Mouse (Mus musculus): ENCODE results near the gene Exosc5. TPM values are rescaled to one million over a fixed set of nuclear protein-coding genes. Genes with fewer than 3 reads are reported as not detected.

Gene Exosc5
- total and polyA plus RNA-seq, 3 experiments = 16.6 to 23.5 (median 20.5) TPM

GRCm38 (mm10) chr7:25615706-25616011, 43.3 kb upstream of the Exosc5 start, which contains the start of gene Erich4:
Gene Erich4, minus strand, starts transcription at chr7:25615892.
- DNase-seq = peak in 1 of 2 experiments; percentile 4
- intact Hi-C loops (cut with DNase I) = loop anchor here (5.0 kb wide), 1 partner anchor 393 kb away; the partner anchor contains the start of genes Dedd2 and Zfp526
- Histone ChIP-seq H3K79me2 (replicated peaks; ENCODE audit: control insufficient read depth, insufficient read depth, low read length) (no peaks in the 10 kb centered on the region), H3K4me3 (no peak within 1 kb of the TSS), H3K4me1 (ENCODE audit: control insufficient read depth, insufficient read depth, low read length) (peaks cover 1% of the 10 kb centered on the region; the same call in 1 of the 2 replicates), H3K27ac (no peak within 1 kb of the TSS), H3K27me3 (ENCODE audit: control insufficient read depth, insufficient read depth, low read length) (no peaks in the 10 kb centered on the region), H3K9ac (ENCODE audit: low read depth, low read length) (no peak within 1 kb of the TSS), H3K36me3 (ENCODE audit: control insufficient read depth, insufficient read depth, low read length) (no peaks in the 10 kb centered on the region)
- TF ChIP-seq CTCF (IDR thresholded peaks at IDR 0.05) (no peak), POLR2A (IDR thresholded peaks at IDR 0.05; ENCODE audit: insufficient read depth, low read depth, low read length) (no peak), EP300 (IDR thresholded peaks at IDR 0.05; ENCODE audit: insufficient read depth, low read depth, low read length) (no peak)
- WGBS = 61% methylated on average over 5 of the region's 5 CpGs

GRCm38 (mm10) chr7:25617376-25618160, 41.4 kb upstream of the Exosc5 start:
- H3K9ac ChIP-seq (ENCODE audit: low read depth, low read length) = no peak overlapping the region
- TF ChIP-seq EP300 (IDR thresholded peaks at IDR 0.05; ENCODE audit: insufficient read depth, low read depth, low read length) (no peak), POLR2A (IDR thresholded peaks at IDR 0.05; ENCODE audit: insufficient read depth, low read depth, low read length) (no peak)
- H3K27ac ChIP-seq = no peak overlapping the region
- intact Hi-C loops (cut with DNase I) = loop anchor here (2.0 to 5.0 kb wide), 2 partner anchors 39 to 395 kb away; partner anchors contain the start of genes Dedd2 and Zfp526
- no peaks in the 10 kb centered on the region for H3K27me3 ChIP-seq (ENCODE audit: control insufficient read depth, insufficient read depth, low read length)
- DNase-seq = peak in 1 of 2 experiments; percentile 10
- 87% methylated on average over 10 of the region's 10 CpGs for WGBS
- H3K79me2 ChIP-seq (replicated peaks; ENCODE audit: control insufficient read depth, insufficient read depth, low read length) = no peaks in the 10 kb centered on the region
- H3K4me3 ChIP-seq = no peak overlapping the region
- H3K4me1 ChIP-seq (ENCODE audit: control insufficient read depth, insufficient read depth, low read length) = peaks cover 1% of the 10 kb centered on the region; the same call in 1 of the 2 replicates
- no peaks in the 10 kb centered on the region for H3K36me3 ChIP-seq (ENCODE audit: control insufficient read depth, insufficient read depth, low read length)

- peak; percentile 94 for DNase-seq
- Histone ChIP-seq H3K9ac (ENCODE audit: low read depth, low read length) (peak within 1 kb of the TSS; percentile 41), H3K79me2 (replicated peaks; ENCODE audit: control insufficient read depth, insufficient read depth, low read length) (no peaks in the 10 kb centered on the region), H3K4me3 (peak within 1 kb of the TSS; percentile 72), H3K27me3 (ENCODE audit: control insufficient read depth, insufficient read depth, low read length) (no peaks in the 10 kb centered on the region), H3K27ac (peak within 1 kb of the TSS; percentile 96), H3K4me1 (ENCODE audit: control insufficient read depth, insufficient read depth, low read length) (peaks cover 1% of the 10 kb centered on the region; the same call in 1 of the 2 replicates), H3K36me3 (ENCODE audit: control insufficient read depth, insufficient read depth, low read length) (no peaks in the 10 kb centered on the region)
- TF ChIP-seq EP300 (IDR thresholded peaks at IDR 0.05; ENCODE audit: insufficient read depth, low read depth, low read length) (peak; percentile 81; the same call in 1 of the 2 replicates), CTCF (IDR thresholded peaks at IDR 0.05) (no peak), POLR2A (IDR thresholded peaks at IDR 0.05; ENCODE audit: insufficient read depth, low read depth, low read length) (peak; percentile 88)
- 1% methylated on average over 53 of the region's 53 CpGs for WGBS
- intact Hi-C loops (cut with DNase I) = loop anchor here (2.0 to 5.0 kb wide), 2 partner anchors 38 to 397 kb away; partner anchors contain the start of genes Dedd2 and Zfp526
Measured at GRCm38 (mm10) chr7:25618865-25619721, 39.9 kb upstream of the Exosc5 start, which contains the start of gene Dmac2. Gene Dmac2, plus strand, starts transcription at chr7:25619414.

- Histone ChIP-seq H3K27me3 (ENCODE audit: control insufficient read depth, insufficient read depth, low read length) (no peaks in the 10 kb centered on the region), H3K9ac (ENCODE audit: low read depth, low read length) (peak overlapping the region; percentile 41), H3K4me3 (peak overlapping the region; percentile 72), H3K79me2 (replicated peaks; ENCODE audit: control insufficient read depth, insufficient read depth, low read length) (no peaks in the 10 kb centered on the region), H3K27ac (peak overlapping the region; percentile 96), H3K4me1 (ENCODE audit: control insufficient read depth, insufficient read depth, low read length) (peaks cover 1% of the 10 kb centered on the region; the same call in 1 of the 2 replicates), H3K36me3 (ENCODE audit: control insufficient read depth, insufficient read depth, low read length) (no peaks in the 10 kb centered on the region)
- intact Hi-C loops (cut with DNase I) = loop anchor here (2.0 to 5.0 kb wide), 2 partner anchors 37 to 397 kb away; partner anchors contain the start of genes Dedd2 and Zfp526
- WGBS = 32% methylated on average over 5 of the region's 5 CpGs
- no peak for DNase-seq
- TF ChIP-seq CTCF (IDR thresholded peaks at IDR 0.05) (no peak), POLR2A (IDR thresholded peaks at IDR 0.05; ENCODE audit: insufficient read depth, low read depth, low read length) (no peak), EP300 (IDR thresholded peaks at IDR 0.05; ENCODE audit: insufficient read depth, low read depth, low read length) (no peak)
Measured at GRCm38 (mm10) chr7:25619722-25619991, 39.3 kb upstream of the Exosc5 start.

GRCm38 (mm10) chr7:25620101-25620500, 38.9 kb upstream of the Exosc5 start:
- Histone ChIP-seq H3K27ac (peak overlapping the region; percentile 96; the same call in 1 of the 2 replicates), H3K79me2 (replicated peaks; ENCODE audit: control insufficient read depth, insufficient read depth, low read length) (no peaks in the 10 kb centered on the region), H3K9ac (ENCODE audit: low read depth, low read length) (no peak overlapping the region), H3K4me1 (ENCODE audit: control insufficient read depth, insufficient read depth, low read length) (peaks cover 1% of the 10 kb centered on the region; the same call in 1 of the 2 replicates), H3K36me3 (ENCODE audit: control insufficient read depth, insufficient read depth, low read length) (no peaks in the 10 kb centered on the region), H3K4me3 (peak overlapping the region; percentile 72), H3K27me3 (ENCODE audit: control insufficient read depth, insufficient read depth, low read length) (no peaks in the 10 kb centered on the region)
- peak in 1 of 2 experiments; percentile 17 for DNase-seq
- TF ChIP-seq EP300 (IDR thresholded peaks at IDR 0.05; ENCODE audit: insufficient read depth, low read depth, low read length) (no peak), CTCF (IDR thresholded peaks at IDR 0.05) (no peak), POLR2A (IDR thresholded peaks at IDR 0.05; ENCODE audit: insufficient read depth, low read depth, low read length) (no peak)
- WGBS = 95% methylated on average over 5 of the region's 5 CpGs
- intact Hi-C loops (cut with DNase I) = no loop called here

All from heart, adult 2 months (tissue).